Mouse (Mus musculus): ENCODE measurements at regions not wholly inside any gene's neighbourhood (a gene's known extent, or its start where the extent isn't known, plus 50 kb on each side); places are given as distances from the start of the nearest gene placed in this dataset.

DNA sequence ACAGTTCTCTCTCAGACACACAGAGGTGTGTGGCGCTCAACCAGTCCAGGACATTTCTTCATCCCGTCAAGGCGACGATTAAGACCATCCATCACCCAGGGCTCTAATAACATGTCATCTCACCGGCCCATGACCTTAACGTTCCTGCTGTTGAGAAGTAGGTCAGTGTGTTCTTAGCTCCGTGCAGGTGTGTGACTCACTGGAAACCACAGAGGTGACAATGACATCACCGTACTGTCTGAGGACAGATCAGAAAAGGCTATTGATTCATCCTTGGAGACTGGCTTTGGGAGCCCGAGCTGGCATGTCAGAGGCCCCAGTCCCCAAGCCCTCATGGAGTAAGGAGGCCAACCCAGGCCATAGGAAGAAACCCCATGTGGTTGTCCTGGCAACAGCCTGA is 109.3 kb upstream of the Sulf2 start:
- no peak for DNase-seq

DNA sequence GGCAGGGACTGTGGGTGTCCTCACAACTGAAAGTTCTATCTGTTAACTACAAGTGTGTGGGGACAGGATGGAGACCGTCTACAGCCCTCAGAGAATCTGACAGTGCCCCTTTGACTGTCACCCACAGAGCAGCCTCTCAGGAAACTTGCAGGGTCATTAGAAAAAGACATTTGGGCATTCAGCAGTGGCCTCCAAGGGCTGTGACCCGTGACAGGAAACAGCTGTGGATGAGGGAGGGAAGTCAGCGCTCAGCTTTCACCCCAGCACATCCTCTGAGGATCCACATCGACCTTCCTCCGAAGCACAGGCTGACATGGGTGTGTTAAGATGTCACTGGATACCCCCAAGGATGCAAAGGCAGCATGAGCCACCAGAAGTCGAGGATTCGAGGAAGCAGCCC is 106.3 kb upstream of the Sulf2 start:
- peak in 1 of 2 experiments; percentile 24 for DNase-seq

DNA sequence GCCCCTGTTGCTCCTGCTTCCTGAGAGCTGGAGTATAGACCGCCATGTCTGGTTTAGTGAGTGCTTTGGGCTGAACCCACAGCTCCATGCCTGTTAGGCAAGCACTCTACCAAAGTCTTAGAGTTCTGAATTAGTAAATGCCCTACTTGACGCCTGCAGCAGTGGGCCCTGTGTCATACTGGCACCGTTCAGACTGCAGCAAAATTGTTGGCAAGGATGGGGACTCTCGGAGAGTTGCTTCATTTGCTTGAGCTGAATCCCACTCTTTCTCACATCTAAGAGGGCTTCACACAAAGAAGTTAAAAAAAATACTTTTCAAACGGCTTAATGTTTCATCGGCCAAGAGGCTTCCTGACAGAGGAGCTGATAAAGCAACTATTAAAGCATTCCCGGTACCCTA is 105.6 kb upstream of the Sulf2 start:
- no peak for DNase-seq

DNA sequence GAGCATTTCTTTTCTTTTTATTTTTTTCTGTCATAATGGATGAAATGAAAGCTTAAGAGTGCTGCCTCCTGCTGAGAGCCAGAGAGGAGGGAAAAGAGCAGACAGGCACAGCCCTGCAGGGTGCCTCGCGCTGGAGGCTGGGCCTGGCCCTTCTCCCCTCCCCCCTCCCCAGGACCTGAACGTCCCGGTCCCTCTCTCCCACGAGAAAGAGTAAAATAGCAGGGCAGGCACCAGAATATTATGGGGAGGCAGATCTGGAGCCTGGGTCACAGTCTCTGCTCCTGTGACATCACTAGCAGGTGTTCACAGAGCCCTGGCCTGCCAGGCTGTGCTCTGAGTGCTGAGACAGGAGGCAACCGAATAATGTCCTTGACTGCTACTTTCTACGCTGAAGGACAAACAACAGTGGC is 103.3 kb upstream of the Sulf2 start:
- no peak for DNase-seq

DNA sequence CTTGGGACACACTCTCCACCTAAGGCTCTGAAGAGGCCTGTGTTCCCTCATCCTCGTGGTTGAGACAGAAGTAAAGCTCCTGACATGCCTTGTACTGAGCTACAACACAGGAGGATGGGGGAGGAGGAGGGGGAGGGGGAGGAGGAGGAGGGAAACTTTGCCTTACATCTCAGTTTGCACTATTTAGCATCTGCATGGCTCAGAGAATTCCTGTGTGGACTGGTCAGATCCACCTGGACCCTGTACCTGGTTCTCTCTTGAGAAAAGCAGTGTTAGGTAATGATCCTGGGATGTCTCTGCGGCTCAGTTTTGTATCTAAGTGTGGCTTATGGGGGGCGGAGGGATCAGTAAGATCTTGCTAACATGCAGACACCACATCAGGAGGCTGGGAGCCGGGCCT is 102.2 kb upstream of the Sulf2 start:
- no peak for DNase-seq

DNA sequence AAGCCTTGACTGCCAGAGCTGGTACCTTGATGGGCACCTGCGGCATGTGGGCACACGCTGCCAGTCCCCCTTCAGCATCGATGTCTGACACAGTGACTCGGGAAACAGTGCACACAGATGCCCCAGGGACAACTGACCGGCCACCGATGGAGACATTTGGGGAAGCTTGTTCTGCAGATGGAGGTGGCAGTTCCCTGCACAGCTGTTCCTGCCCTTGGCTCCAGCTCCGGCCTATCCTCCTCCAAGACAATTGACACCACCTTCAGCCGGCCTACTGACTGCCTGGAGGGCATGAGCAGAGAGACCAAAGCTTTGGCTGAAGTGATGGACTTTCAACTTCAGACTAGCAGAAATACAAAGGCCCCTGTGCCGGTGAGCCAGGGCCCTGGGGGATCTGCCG is 100.7 kb upstream of the Sulf2 start:
- no peak for DNase-seq

DNA sequence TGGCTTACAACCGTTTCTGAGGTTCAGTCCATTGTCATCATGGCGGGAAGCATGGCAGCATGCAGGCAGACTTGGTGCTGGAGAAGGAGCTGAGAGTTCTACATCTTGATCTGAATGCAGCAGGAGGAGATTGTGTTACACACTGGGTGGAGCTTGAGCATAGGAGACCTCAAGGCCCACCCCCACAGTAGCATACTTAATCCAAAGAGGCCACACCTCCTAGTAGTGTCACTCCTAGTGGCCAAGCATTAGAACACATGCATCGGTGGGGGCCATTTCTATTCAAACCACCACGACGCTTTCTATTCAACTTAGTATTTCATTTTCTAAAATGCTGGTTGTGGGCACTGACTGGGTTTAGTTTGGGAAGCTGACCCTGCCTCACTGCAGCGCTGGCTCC is 99.1 kb upstream of the Sulf2 start:
- DNase-seq: no peak

DNA sequence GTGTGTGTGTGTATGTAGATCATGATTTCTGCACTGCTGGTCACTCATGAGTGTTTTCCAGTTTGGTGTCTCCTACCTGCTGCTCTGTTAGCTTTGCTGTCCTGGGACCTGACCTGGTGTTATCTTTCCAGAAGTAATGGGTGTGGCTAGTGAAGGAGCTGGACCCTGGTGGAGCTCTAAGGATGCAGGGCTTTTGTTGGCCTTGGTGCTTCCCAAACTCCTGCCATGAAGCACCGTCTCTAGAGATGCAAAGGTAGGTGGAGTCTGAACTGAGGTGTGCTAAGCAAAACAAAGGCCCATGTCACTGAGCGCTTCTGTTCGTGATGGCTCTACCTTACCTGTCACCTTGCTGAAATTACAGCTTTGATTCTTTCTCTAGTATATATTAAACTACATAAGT is 96.6 kb upstream of the Sulf2 start:
- no peak for DNase-seq

DNA sequence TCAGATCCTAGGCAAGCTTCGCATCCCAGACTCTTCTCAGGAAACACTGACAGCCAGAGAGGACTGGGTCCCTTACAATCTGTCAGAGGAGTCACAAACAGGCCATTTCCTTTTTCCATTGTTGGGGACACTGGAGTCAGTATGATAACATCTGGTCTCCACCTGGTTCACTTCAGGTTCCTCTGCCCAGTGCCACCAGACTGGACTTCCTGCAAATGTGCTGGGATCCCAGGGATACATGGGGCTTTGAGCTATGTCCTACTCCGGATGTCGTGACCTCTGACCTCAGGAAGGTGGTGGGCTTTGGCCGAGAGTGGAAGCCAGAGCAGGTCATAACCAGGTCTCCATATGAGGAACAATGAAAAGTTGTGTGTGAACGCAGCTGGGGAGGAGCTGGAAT is 96.0 kb upstream of the Sulf2 start:
- DNase-seq: peak in 1 of 2 experiments; percentile 45

DNA sequence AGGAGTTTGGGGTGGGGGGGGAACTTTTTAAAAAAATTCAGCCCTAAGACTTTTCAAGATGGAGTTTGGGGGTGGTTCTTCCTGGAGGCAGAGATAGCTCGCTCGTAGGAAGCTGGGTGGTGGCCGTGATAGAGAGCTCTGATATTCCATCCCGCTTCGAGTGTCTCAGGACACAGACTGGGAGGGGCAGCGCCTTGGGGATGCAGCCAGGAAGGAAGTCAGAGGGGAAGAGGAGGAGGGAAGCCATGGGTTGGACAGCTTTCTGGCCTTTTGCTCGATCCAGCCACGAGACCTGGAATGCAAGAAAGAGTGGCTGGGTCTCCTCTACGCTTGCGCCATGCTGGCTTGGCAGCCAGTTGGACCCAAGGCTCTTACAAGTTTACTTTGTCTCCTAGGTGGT is 95.1 kb upstream of the Sulf2 start:
- DNase-seq: peak; percentile 49 to 62

DNA sequence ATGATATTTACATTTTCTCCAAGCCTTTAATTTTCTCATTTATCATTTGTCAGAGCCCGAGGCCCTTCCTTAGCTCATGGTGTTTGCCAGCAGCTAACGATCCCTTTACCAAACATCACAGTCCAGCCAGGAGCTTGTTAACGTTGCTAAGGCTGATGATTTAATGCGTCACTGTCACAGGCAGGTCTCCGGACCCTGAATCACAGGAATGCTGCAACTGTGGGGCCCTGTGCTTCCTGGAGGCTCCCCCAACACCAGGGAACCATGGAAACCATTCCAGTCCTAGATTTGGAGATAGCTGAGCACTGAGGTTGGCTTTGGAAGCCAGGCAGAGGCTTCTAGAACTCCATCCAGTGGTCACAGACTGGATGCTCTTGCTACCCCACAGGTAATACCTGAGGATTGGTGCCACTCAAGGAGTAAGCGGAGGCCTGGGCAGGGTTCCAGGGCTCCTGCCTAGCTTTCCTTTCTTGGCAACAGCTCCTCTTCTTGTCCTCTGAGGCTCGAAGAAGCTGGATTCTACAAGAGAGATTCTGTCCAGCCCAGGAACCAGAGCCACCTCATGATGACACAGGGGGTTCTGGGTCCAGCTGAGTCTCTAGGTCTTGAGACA is 94.0 kb upstream of the Sulf2 start:
- DNase-seq: no peak

DNA sequence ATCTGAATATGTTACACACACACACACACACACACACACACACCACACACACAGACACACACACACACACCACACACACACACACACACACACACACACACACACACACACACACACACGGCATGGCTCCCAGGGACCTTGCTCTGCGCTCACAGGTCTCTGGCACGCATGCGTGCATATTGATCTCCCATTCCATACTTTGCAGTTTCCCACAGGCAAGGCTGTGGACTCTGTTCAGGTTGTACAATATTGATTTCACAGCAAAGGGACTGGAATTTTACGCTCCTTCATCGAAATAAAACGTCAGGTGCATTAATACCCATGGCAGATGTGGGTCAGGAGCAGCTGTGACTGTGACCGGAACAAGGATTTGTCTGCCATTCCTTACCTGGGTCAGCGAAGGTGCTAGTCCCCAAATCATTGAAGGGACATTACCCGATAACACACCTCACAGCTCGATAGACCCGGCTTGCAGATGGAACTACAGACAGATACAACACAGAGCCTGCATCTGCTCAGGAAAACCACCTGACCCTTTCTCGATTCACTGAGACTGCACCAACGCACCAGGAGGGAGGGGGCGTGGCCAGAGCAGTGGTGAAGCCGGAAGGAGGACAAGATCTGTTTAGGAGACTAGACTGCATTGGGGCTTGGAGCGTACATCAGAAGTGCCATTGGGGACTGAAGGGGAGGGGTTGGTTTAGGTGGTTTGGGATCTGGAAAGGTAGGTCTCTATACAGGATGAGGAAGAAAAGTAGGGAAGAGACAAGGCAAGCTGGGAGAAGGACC is 91.1 kb upstream of the Sulf2 start:
- no peak for DNase-seq

DNA sequence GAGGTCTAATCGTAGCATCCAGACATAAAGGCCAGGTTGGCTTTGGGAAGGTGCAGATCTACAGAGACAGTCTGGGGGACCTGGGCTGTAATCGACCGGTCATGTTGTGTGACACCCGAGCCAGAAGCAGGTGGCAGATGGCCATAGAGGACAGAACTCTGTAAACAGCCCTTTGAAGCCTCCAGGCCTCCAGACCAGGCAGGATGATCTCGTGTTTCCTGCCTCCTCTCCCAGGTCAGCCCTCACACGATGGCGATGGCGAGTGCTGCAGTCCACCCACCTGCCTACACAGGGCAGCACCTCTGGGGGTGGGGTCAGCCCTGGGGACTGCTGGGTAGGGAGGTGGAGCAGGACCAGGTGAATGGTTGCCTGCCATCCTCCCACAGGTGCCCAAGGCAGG is 89.8 kb upstream of the Sulf2 start:
- no peak for DNase-seq

DNA sequence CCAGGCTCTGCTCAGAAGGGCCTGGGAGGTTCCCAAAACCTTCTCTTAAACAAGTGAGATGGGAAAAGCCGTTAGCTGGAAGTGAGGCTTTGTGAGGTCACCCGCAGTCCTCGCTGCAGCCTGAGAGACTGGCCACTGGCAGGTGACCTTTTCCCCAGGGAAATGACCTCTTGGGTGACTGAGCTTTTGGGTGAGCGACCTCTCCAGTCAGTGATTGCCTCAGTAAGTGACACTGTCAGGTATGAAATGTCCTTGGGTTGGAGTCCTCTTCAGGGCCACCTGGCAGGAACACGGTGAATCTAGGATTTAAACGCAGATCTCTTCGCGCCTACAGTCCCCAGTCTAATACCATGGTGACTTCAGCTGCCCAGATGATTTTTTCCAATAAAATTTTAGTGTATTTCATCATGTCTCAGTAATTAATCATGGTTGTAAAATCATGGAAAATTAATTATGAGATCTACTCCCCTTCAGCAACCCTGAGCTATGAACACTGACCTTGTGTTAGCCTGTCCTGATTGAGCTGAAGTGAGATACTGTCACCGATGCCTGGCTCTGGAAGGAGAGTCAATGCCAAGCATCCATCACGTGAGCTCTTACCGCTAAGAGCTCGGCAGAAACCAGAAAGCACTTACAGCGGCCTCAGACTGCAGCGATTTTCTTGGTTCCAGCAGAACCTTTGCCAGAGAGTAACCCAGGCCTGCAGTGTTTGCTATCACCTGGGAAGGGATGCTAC is 87.5 kb upstream of the Sulf2 start:
- DNase-seq: no peak

DNA sequence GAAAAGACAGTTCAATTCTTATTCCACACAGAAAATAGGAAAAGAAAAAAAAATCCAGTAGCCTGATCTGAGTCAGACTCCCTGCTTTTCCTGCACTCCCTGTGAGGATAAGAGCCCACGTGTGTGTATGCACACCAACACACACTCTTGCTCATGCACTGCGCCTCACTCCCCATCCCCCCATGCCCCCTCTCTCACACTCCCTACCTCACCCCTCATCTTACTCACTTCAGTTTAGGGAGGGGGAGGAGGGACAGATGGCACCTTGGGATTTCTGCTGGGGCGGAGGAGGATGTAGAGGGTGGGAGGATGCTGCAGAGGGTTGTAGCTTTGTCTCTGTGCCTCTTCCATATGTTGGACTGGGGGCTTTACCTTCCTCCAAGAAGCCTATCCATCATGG is 85.8 kb upstream of the Sulf2 start:
- DNase-seq: no peak

DNA sequence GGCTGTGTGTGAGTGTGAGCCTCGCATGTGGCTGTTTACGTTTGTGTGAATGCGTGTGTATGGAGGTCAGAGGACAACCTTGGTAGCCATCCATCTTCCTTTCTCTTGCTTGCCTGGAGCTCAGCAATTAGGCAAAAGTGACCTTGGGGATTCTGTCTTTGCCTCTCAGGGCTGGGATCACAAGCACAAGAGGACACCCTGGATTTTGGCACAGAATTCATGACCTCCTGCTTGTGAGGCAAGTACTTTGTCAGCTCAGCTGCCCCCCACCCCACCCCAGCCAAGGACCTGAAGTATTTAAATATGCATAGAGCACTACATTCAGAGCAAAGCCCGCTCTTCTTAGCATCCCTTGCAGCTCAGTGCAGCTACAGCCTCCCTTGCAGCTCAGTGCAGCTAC is 84.6 kb upstream of the Sulf2 start:
- DNase-seq: no peak

DNA sequence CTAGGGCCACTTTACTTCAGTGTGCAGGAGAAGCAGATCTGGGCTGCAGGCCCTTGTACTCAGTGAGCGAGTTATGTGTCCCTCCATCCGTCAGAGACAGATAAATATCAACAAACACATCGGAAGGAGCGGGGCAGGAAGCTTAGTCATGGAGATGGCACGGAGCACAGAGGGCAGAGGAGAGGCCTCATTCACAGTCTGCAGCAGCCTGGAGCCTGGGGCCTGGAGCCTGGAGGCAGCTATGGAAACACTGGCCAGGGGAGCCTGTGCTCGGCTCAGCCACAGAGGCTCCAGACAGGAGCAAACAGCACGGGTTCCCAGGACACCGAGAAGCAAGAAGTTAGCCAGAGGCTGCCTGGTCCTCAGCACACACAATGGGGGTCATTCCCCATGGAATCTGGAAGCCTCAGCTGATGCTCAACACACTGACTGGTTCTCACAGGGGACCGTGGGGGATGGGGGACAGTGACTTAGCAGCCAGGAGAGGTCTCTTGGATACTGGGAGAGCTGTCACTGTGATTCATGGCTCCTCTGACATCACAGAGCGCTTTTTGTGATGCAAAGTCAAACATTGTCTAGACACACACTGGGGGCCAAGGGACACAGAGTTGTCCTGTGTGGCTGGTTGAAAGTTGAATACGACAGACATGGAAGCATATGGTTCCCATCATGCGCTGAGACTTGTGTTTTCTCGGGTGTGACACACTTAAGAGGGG is 82.2 kb upstream of the Sulf2 start:
- peak in 1 of 2 experiments; percentile 9 for DNase-seq

DNA sequence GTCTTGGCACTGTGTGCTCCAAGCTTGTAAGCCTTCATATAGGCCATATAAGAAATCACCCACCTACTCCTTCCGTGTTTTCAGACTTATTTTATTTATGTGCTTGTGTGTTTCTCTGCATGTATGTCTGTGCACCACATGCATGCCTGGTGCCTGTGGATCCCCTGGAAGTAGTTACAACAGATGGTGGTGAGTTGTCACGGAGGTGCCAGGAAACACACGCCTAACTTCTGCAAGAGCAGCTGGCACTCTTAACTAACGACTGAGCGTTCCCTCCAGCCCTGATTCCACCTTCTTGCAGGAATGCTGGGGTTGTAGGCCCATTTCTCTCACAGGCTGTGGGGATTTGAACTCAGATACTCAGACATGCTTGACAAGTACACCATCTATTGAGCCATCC is 80.6 kb upstream of the Sulf2 start:
- no peak for DNase-seq

DNA sequence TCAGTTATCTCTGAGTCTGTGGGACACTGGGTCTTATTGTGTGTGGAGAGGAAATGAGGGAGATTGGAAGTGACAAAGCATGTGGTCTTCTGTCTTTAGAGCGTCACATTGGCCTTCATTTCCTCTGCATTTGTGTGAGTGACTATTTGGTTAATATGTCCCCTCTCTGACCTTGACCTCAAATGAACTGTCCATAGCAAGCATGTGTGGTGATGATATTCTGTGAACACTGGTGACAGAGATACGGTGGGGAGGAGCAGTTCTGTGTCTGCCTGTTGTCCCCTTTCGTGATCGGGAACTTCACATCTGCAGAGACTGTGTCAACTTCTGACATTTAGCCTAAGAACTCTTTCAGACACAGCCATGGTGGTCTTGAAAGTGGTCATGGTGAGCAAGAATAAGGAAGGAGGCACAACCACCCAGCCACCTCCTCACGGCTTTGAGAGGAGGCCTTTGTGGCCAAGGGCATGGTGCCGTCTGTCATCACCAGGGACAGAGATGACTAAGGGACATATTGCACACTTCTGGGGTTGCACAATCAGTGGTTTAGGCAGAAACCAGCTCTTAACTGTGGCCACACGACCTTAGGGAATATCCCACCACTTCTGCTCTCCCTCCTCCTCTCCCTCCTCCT is 79.2 kb upstream of the Sulf2 start:
- peak; percentile 55 to 60 for DNase-seq

DNA sequence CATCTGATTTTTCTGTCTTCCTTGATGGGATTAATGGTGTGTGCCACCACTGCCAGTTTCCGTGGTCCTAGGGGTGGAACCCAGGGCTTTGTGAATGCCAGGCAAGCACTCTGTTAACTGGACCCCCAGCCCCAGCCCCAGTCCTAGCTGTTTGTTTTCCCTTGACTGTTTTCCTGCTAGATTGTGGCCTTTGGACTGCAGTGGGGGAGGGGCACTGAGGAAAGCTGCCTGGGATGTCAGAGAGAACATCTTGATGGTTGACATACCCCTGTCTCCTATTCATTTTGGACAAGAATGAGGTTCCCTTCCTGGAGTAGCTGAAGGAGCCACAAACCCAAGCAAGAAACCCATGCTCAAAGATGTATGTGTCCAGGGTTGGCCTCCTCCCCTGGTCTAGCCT is 77.8 kb upstream of the Sulf2 start:
- no peak for DNase-seq

DNA sequence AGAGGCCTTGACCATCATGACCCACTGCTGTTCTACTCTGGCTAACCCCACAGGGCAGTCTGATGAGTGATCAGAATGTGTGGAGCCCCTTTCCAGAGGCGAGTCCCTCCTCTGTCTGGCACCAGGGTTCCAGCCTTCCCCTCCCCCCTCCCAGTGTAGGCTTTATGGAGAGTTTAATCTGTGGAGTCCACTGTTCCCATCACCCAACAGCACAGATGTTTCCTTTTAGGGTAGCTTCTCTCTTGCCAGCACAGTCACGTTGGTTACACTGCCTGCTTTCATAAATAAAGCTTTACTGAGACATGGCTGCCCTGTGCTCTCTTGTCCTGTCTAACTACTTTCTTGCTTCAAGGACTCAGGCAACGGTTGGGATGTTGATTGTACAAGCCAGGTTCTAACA is 76.9 kb upstream of the Sulf2 start:
- DNase-seq: no peak

DNA sequence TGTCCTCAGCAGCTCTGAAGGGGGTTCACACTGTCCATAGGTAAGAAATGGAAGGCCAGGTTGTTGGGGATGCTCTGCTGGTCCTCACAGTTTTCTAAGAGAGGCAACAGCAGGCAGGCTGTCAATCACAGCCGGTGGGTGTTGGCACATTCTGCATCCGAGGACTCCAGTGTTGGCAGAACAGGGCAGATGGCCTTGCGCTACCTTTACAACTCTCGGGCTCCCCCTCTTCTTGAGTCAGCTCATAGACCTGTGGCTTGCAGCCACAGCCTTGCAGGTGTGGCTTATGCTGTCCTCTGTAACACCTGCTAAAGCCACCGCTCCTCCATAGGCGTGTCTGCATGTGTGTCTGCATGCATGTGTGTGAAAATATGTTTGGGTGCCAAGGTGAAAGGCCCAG is 75.2 kb upstream of the Sulf2 start:
- DNase-seq: no peak

DNA sequence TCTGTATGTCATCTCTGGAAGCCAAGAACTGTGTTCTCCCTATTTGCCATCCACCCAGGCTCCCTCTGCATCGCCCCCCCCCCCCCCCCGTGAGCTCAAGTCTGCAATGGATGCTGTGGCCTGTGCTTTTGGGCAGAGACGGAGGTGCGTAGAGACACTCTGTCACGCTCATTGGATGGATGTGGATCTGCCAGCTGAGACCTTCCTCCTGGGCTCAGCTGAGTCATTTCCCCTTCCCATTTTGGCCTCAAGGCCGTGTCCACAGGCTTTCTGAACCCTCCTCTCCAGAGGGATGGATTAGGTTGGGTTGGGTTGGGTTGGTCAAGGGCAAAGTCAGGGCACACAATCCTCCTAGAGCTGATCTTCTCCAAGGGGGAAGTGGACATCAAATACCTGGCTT is 72.9 kb upstream of the Sulf2 start:
- DNase-seq: no peak
